Mouse (Mus musculus): ENCODE measurements around the gene Gkap1.
A peak's percentile ranks its signal among the peaks of the same experiment; 100 is the strongest.

Gene Gkap1

GRCm38 (mm10) chr13:58275599-58275998, at the start of gene Gkap1:
Gene Gkap1 (minus strand): TSS chr13:58275699.
- DNase-seq (ENCODE audit: low spot score in 2 of 2): no peak

DNA sequence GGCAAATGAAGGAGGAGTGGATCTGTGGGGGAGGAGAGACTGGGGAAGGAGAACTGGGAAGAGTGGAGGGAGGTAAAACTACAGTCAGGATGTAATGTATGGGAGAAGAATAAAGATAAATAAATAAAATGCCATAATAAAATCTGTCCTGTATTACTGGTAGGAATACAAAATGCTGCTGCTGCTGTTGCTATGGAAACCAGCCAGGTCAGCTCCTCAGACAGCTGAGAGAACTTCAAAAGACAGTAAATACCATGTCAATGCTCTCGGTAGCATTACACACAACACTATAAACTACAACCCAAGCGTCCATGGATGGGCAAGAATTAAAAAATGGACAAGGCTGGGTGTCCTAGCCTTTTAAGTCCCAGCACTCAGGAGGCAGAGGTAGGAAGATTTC, 42.3 kb upstream of the Gkap1 start:
- no peak for DNase-seq (ENCODE audit: low spot score in 2 of 2)

DNA sequence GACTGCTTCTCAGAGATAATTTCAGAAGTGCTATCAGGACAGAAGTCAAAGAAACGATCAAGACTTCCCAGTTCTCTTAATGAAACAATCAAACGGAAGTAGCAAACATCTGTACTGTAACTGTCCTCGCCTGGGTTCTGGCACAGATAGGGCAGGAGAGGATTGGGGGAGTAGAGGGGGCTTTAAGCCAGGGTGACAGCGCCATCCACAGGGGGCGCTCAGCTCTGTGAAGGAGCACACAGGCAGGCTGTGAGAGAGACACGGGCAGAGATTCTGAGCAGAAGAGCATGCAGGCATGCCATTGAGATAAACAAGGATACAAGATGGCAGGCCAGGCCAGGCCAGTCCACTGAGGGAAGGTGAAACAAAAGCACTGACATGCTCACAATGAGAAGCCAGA, 39.5 kb upstream of the Gkap1 start:
- DNase-seq (ENCODE audit: low spot score in 2 of 2): no peak

- no peak for DNase-seq (ENCODE audit: low spot score in 2 of 2)
Observed at GRCm38 (mm10) chr13:58313758-58314157, 38.3 kb upstream of the Gkap1 start.

GRCm38 (mm10) chr13:58311351-58311750, 35.9 kb upstream of the Gkap1 start:
- DNase-seq (ENCODE audit: low spot score in 2 of 2): no peak

DNA sequence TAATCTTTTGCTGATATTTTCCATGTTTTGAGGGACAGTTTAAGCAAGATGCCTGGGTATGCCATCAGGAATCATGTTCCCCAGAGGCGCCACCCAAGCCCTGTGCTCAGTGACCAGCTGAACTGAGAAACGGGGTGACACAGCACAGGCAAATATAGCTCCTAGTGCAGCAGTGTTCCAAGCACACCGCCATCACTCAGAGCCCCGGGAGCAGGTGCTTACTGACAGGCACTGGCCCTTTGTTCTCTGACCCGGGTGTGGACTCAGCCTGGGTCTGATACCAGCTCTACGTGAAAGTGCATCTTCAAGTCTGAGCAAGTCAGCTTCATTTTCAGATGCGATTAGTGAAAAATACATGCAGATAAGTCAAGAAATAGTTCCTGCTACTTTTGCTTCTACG, 34.0 kb upstream of the Gkap1 start:
- no peak for DNase-seq (ENCODE audit: low spot score in 2 of 2)

- no peak for DNase-seq (ENCODE audit: low spot score in 2 of 2)
Observed at GRCm38 (mm10) chr13:58307453-58307852, 32.0 kb upstream of the Gkap1 start.

DNA sequence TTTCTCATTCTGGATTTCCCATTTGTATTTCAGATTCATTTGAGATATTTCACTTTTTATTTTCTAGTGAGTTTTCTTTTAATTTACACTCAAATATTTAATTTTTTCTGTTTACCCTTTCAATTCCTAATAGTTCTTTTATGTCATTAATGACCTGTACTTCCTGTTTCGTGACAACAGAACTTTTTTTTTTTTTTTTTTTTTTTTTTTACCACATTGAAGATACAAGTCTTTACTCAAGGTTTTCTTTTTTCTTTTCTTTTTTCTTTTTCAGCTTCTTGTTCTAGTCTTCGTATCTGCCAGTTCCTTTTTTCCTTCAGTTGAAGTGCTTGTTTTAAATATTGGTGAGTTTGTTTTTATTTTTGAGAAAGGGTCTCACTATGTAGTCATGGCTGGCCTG, 29.7 kb upstream of the Gkap1 start:
- no peak for DNase-seq (ENCODE audit: low spot score in 2 of 2)

- peak in 1 of 2 experiments; percentile 44 for DNase-seq (ENCODE audit: low spot score in 2 of 2)
Observed at GRCm38 (mm10) chr13:58302421-58303145, 27.1 kb upstream of the Gkap1 start.

DNA sequence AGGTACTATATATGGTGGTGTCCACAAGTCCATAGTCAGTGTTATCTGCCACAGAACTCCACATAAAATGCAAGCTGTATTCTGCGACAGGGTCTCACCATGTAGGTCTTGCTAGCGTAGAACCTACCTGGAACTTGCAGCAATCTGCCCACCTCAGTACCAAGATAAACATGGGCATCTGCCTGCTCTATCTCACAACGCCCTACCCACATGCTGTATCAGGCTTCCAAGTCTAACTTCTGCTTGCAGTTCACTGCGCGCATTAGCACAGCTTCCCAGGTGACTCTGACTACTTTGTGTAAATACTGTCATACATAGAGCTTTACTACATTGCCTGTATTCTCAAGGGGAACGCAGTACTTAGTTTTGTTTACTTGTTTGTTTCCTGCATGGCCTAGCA, 26.5 kb upstream of the Gkap1 start:
- DNase-seq (ENCODE audit: low spot score in 2 of 2): peak in 1 of 2 experiments; percentile 51

DNA sequence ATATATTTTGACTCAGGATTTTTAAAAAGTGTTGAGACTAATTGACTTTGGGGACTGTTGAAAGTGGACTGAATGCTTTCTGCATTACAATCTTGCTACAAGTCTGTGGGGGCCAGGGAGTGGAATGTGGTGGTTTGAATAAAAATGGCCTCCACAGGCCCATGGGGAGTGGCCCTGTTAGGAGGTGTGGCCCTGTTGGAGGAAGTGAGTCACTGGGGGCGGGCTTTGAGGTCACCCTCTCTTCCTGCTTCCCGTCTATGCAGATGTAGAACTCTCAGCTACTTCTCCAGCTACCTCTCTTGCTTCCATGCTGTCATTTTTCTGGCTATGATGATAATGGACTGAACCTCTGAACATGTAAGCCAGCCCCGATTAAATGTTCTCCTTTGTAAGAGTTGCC, 23.3 kb upstream of the Gkap1 start:
- DNase-seq (ENCODE audit: low spot score in 2 of 2): peak in 1 of 2 experiments; percentile 40

GRCm38 (mm10) chr13:58295582-58295981, 20.1 kb upstream of the Gkap1 start:
- no peak for DNase-seq (ENCODE audit: low spot score in 2 of 2)

GRCm38 (mm10) chr13:58292811-58293210, 17.3 kb upstream of the Gkap1 start:
- no peak for DNase-seq (ENCODE audit: low spot score in 2 of 2)

DNA sequence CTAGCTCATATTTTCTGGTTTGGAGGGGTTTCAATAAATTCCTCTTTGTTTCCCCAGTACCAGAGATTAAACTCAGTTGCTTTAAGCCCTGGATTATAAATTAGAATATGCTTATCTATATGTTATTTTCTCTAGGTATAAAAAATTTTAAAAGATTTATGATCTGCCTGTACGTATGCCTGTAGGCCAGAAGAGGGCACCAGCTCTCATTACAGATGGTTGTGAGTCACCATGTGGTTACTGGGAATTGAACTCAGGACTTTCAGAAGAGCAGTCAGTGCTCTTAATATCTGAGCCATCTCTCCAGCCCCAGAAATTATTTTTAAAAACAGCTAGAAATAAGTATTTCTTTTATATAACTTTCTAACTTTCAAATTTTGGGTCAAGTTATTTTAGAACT, 13.8 kb upstream of the Gkap1 start:
- no peak for DNase-seq (ENCODE audit: low spot score in 2 of 2)

DNA sequence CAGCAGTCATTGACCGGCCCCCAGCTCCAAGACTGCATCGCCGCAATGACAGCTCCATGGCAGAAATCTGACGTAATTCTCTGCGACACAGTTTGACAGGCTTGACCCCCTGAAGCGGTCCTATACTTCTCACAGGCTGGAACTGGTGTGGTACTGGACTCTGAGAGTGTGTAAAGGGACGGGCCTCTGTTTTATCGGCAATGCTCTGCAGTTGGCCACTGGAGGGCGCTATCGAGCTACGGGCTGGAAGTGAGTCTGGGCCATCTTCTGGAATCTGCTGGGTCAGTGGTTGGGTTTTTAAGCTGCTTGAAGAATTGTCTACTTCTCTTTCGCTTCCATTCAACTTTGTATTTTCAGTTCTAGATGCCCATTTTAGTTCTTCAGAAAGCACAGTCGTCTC, 12.3 kb upstream of the Gkap1 start:
- peak; percentile 70 to 91 for DNase-seq (ENCODE audit: low spot score in 2 of 2)

- DNase-seq (ENCODE audit: low spot score in 2 of 2): no peak
Observed at GRCm38 (mm10) chr13:58283466-58283865, 8.0 kb upstream of the Gkap1 start.

DNA sequence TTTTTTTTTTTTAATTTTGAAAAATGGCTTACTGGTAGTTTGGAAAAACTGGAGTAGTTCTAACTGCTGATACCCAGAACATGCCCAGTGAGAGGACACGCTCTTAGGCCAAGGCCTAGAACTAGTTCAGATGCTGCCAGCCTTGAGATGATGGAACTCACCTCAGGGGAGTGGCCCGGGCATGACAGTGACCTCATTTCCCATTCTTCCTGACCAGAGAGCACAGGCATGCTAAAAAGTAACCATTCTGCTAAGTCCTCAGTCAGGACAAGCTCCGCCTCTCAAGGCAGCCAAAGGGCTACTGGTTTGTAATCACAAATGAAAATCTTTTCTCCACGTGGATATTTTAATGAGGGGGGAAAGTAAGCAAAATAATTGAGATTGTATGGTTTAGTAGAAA, 6.4 kb upstream of the Gkap1 start:
- no peak for DNase-seq (ENCODE audit: low spot score in 2 of 2)

DNA sequence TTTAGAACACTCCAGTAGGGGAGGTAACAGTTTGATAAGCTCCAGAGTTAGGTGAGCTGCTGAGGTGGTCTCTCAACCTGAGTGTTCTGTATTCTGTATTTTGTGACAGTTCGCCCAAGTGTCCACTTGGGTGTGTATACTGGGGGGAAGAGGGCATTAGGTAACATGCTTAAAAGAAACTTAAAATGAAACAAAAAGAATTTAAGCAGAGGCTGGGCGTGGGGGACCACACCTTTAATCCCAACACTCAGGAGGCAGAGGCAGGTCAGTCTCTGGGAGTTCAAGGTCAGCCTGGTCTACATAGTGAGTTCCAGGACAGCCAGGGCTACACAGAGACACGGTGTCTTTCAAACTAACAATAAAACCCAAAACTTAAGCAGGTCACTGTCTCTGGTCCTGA, 5.0 kb upstream of the Gkap1 start:
- no peak for DNase-seq (ENCODE audit: low spot score in 2 of 2)

GRCm38 (mm10) chr13:58276256-58276655, 757 bp upstream of the Gkap1 start:
- no peak for DNase-seq (ENCODE audit: low spot score in 2 of 2)

DNA sequence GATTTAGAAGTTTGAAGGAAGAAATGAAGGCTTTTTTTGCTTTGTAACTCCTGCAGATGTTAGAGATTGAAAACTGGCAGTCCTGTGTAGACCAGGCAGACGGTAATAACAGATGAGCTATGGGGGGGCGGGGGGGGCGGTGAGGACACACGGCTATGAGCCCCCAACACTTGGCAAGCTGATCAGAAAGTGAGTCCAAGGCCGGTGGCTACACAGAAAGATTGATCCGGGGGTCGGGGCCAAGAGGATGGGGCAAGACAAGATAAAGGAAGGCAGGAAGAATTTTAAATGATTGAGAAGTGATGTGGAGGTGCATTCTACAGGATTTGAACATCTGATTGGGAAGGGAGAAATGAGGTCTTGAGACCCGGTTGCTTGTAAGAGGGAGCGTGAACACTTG, 423 bp downstream of the Gkap1 start:
- no peak for DNase-seq (ENCODE audit: low spot score in 2 of 2)

DNA sequence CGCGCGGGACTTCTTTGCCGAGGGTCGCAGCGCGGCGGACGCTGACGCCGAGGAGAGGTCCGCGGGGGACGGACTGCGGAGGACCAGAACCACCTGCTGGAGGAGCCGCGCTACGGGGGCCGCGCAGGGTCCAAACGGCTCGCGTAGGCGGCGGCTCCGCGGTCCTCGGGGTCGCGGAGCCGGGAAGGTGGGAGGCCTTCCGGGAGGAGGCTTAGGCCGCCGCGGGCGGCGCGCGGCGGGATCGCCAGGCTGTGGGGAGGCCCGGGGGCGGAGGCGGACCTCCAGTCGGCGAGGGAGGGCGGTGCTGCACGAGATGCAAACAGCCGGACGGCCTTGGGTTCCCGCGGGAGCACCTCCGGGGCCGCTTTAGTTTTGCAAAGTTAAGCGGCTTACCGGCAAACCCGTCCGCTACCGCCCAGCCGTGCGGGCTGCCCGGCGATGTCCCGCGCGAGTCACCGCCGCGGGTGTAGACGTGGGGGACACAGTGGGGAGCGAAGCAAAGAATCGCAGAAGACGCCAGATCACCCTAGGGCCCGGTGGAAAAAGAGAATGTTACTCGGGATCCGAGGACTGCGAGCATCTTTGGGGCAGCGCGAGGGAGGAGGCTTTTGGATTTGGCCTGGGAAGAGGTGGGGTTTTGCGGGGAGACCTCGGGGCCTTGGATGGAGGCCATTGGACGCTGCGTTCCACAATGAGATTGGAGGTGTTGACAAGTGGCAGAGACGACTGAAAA, 1.1 kb downstream of the Gkap1 start:
- DNase-seq (ENCODE audit: low spot score in 2 of 2): peak; percentile 76 to 77

DNA sequence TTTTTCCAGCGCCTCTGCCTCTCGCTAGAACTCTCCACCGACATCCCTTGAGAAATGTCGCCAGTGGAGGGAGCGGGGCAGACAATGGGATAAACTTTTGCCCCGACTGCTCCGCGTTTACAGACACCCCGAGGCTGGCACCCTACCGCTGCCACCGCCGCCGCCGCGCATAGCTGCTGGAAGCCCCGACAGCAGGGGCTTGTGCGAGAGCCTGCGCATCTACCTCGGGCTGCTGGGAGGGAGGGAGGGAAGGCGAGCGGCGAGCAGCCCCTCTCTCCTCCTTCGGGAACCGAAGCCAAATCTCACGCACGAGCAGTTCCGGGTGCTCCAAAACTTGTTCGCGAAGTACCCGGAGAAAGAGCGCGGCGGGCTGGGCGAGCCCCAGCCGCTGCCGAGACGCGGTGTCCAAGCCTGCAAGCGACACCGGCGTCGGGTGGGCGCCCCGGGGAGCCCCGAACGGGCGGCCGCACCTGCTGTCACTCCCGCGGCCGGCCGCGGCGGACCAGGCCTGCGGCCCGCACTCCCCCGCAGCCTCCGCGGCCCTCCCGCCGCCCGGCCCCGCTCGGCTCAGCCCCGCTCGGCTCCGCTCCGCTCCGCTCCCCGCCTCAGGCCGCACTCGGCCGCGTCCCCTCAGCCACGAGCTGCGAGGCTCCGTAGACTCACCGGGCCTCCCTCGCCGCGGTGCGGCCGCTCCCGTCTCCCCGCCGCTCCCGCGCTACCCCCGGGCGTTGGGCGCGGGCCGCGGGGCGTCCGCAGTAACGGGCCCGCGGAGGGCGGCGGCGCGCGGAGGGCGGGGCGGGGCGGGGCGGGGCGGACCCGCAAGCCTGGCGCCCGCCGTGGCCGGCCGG, 1.9 kb downstream of the Gkap1 start:
- peak in 1 of 2 experiments; percentile 29 for DNase-seq (ENCODE audit: low spot score in 2 of 2)

Measured in urinary bladder, postnatal 4 days (tissue).